Mouse (Mus musculus) cerebellum, postnatal 36 days (tissue): ENCODE measurements at regions not wholly inside any gene's neighbourhood (a gene's known extent, or its start where the extent isn't known, plus 50 kb on each side); places are given as distances from the start of the nearest gene placed in this dataset.
A peak's percentile ranks its signal among the peaks of the same experiment; 100 is the strongest.

Experiments used
- DNase-seq, 2 experiments: peaks; one replicate each; pipeline ENCODE4 v3.0.0; 2021 to 2022; ENCODE audit warnings: mixed read lengths in 2 of 2

DNA sequence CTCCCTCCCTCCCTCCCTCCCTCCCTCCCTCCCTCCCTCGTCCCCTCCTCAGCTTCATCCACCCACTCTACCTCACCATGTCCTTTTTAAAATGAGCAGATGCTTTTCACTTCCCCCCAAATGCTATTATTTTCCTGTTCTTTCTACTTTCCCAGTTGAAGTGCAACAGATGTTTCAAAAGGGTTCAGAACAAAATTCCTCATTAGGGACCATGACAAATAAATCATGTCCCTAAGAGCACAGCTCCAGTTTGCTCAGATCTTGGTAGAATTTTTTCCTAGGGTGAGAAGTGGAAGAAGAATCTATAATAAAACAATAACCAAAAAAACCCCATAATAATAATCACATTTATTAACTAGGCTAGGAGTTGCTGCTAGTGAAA, 323.5 kb downstream of the Etaa1 start:
- DNase-seq: no peak

DNA sequence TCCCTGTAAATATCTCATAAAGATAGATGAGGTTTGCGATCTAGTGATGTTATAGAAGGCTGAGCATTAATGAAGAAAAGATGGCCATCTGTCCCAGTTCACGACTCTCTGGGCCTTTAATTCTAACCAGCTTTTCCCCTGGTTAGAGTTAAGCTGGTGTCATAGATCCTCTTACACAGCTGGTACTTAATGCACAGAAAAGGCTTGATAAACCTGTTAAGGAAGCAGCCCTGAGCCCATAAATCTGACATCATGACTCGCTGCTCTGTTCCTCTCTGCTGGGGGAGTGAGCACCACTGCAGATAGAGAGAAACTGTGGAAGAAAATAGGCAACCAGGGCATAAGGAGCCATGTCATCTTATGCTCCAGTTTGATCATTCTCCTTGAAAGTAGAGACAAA, 316.5 kb downstream of the Etaa1 start:
- no peak for DNase-seq

DNA sequence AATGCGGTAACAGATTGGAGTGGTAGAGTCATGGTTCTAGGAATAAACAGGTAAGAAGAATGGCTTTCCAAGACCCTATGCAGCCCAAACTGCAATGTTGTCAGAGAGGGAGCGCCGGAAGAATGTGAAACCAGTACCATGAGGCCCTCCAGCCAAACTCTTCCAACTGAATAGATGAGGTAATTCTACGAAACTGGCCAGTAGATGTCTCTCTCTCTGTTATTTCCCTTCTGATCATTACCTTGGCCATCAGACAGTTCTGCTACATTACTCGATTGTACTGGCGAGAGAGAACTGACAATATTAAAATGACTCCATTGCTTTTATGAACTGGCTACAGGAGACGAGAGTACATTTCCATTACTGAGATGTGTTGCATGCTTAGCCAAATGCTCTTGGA, 313.8 kb downstream of the Etaa1 start:
- DNase-seq: no peak

DNA sequence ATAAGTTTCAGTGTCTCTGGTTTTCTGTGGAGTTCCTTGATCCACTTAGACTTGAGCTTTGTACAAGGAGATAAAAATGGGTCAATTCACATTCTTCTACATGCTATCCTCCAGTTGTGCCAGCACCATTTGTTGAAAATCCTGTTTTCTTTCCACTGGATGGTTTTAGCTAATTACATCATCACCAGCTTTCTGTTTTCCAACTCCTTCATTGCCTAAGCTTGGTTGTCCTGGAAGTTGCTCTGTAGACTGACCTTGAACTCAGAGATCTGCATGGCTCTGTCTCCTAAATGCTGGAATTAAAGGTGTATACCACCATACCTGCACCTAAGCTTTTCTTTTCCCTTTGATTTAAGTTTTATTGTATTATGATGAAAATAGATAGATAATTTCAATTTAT, 306.2 kb downstream of the Etaa1 start:
- no peak for DNase-seq

DNA sequence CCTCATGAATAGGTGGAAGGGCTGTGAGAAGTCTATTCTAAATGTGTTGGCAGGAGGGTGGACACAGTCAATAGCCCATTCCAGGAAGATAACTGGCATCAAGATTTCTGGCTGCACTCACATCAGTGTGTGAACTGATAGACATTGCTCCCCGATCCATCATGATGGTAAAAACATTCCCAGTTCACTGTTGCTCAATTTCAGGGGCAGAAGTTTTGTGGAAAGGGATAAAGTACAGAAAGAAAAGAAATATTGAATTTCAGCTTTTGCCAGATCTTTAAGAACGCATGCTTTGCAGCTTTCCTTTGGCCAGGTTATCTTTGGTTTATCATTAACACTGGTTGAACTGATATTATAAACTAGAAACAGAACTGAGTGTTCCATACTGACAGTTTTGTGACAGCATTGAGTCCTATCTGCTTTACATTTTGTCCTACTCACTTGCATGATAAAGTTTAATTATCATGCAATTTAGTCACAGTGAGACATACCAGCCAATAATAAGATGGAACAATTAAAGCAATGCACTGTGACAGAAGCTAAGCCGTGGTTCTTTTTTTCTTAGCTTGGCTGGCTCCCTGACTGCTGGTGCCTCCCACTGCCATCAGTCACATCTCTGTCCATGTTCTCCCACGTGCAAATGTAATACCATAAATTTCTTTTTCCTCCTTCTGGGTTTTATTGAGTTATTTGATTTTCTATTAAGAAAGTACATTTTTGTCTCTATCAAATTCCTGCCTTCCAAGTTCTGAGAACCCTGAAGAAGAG, 302.1 kb downstream of the Etaa1 start:
- no peak for DNase-seq

DNA sequence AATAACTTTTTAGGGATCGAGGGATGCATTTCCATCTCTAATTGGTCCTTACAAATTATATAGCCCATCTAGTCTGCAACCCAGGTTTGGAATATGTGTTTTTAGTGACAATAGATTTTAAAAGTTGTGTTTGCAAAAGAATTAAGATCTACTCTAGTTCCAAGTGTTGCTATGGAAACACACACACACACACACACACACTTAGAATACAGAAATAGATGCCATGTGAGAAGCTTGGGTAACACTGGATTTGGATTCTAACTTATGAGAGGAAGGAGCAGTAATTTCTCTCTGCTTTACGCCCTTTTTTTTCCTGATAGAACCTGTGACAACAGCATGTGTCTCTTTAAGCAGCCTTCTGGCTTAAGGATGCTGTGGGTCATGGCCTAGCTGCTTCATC, 297.8 kb downstream of the Etaa1 start:
- no peak for DNase-seq

DNA sequence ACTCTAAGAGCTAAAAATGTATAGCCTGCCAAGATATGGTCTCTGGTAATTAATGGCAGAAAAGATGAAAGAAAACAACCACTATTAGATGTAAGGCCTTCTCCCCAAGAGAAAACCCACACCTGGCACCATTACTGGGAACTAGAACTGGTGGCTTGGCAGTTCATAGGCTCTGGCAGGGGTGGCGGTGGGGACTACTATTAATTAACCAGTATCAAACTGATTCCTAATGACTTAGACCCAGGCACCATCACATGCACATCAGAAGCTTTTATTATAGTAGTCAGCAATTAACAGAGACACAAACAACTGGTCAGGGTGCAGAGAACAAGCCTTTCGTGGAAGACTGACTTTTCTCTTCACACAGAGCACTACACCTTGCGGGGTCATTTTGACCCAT, 296.0 kb downstream of the Etaa1 start:
- no peak for DNase-seq

DNA sequence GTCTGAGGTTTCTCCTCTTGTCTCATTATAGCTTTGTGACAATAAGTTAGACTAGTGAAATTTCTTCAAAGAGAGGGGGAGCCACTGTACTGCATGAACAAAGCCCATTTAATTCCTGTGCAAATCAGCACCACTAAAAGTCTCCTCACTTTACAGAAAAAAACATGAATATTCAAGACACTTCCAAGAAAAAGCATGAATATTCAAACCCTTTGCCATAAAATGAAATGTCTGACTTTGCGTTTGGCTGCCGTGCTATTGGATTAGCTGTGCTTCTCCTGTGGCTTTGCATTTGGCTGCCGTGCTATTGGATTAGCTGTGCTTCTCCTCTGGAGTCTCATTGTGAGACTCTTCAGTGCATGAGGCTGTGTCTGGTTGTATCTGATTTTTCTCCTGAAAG, 295.4 kb downstream of the Etaa1 start:
- DNase-seq: no peak

DNA sequence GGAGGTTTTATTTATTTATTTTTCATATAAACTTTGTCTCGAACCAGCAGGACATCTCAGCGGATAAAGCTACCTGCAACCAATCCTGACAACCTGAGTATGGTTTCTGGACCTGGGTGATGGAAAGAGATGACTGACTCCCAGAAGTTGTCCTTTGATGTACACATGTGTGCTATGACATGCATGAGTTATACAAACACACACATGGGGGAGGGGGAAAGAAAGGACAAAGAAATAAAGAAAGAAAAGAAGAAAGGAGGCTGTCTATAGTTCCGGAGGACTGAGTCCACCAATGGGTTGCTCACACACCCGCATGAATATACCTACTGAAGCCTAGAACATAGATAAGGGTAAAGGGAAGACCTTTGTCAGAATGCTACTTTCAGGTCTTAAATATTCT, 295.0 kb downstream of the Etaa1 start:
- no peak for DNase-seq

DNA sequence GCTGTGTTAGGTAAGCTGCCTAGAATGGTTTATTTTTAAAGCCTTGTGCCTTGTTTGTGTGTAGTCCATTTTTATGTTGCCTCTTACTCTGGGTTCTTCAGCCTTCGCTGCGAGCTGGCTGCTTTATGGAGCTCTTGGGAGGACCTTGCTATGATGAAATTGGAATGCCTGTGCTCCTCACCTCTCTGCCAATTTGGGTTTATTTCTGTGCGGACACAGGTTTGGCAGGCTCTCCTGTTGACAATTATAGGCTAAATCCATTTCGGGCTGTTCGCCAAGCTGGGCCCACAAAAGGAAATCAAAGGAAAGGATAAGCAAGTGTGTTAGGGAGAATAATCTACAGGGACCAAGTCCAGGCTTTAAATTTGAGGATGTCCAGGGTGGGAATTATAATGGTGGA, 289.8 kb downstream of the Etaa1 start:
- DNase-seq: peak; percentile 69 to 78

DNA sequence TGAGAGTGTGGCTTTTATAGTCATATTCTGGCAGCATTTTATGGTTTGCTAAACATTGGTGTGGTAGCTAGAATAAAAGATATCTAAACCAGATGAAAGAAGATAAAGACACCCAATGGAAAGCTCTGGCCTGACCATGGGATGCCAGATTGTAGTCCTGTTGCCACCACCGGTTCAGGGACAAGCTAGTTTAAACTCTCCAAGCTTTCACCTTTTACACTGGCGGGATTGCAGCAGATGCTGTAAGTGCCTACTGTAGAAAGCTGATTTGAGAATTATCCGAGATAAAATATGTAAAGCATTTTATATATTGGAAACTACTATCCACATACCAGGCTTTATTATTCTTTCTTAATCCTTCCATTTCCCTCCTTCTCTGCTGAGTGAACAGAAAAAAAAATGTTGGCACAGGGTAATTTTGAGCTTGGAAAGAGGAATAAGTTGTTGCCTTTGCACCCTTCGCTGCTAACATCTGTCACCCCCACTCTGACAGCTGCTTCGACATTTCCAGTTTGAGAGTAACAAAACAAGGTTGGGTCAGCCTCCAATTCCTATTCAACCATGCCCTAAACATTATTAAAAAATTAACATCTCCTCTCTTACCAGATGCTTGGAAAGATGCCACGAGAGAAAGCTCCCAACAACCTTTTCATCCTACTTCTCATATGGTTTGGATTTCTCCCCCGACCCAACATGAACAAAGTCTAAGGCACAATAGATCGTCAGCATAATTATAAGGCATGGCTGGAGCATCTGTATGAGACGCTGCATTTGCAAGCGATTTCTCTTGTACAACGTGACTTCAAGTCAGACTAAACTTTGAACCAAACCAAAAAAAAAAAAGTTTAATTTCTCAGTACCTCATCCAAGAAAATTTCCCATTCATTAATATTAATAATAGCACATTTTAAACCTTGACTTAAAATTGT, 287.8 kb downstream of the Etaa1 start:
- DNase-seq: no peak

DNA sequence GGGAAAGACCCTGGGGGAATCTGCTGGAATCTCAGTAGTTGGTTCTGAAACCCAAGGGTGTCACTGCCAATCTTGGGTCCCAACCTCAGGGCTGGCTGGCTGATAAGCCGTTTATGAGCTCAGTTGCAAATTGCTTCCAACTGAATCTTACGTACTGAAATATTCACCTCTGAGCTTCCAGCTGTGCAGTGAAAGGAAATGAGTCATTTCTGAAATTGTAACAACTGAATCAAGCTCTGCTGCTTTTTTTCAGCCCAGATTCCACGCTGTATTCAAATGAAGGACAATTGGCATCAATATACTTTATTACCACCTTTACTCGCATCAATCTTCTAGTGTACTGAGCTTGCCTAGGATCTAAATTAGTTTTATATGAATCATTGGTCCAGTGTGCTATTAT, 272.7 kb downstream of the Etaa1 start:
- no peak for DNase-seq

DNA sequence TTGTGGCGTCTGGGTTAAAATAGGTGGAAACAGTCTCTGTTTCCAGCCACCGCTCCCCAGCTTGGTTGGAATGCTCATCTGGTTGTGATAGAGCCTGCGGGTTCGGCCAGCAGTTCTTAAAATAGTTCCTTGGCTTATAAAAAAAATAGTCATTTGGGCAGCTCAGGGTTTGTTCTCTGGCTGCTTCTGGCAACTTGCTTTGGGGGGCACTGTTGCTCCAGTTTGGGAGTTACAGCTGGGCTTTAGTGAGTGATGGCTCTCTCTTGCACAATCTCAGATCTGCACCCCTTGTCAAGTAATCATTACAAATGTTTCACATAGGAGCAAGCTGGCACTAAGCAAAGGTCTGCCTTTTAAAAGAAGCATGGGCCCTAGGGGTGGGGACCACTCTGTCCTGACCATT, 268.0 kb downstream of the Etaa1 start:
- peak; percentile 69 to 73 for DNase-seq

DNA sequence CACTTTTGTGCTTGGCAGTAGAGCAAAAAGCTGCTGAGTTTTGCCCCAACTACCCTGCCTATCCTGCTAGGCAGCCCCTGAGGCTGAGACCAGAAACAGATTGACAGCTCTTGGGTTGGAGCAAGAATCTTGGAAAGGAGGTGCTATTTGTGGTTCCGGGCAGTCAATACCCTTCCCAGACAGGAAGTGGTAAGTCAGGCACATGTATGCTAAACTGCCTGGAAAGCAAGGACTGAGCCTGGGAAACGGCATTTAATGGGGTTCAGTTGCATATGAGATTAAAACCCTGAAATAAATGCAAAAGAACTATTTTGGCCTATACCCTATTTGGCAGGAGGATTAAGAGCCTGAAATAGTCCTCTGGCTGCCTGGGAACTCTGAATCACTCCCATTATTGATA, 266.9 kb downstream of the Etaa1 start:
- DNase-seq: no peak

DNA sequence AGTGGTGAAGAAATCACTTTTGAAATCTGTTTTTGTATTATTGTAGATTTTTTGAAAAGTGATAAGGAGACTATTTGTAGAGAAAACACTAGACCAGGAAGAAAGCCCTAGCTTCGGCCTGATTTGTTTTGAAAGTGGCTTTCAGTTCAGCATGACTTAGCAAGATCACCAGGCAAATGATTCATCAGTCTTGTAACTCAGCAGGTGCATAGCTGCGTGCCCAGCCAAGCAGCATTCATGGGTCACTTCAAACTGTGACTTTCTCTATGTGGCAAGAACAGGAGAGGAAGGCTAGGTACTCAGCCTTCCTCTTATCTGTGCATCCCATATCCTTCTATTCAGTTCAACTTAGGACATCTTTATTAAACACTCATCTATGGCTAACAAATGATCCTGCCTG, 259.5 kb downstream of the Etaa1 start:
- DNase-seq: peak; percentile 21 to 39

DNA sequence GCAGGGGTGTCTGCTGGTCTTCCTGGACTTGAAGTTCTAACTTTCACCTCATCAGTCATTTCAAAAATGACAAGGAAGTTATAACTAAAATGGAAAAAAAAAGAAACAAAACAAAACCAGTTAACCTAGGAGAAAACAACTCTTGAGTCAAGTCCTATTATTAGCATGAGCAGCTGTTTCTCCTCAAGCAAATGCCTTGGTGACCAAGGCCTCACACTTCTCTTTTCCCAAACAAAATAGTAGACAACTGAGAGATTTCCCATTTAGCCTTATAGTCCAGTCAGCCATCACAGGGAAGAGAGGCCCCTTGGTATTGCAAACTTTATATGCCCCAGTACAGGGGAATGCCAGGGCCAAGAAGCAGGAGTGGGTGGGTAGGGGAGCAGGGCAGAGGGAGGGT, 244.9 kb downstream of the Etaa1 start:
- no peak for DNase-seq

DNA sequence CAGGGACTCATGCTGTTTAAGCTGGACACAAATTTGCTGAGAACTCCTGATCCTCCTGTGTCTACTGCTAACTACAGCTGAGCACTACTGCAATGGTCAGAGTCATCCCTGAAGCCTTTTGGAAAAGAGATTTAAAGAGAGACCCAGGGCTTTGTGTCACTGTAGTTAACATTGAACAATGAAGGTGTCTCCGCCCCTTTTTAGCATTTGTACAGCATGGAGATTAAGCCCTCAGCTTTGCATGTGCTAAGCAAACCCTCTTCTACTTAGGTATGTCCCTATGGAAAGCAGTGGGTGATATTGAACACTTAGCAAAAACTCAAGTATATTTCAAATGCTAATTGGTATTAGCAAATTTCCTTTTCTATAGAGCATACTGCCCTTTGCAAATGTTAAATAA, 231.6 kb downstream of the Etaa1 start:
- no peak for DNase-seq

DNA sequence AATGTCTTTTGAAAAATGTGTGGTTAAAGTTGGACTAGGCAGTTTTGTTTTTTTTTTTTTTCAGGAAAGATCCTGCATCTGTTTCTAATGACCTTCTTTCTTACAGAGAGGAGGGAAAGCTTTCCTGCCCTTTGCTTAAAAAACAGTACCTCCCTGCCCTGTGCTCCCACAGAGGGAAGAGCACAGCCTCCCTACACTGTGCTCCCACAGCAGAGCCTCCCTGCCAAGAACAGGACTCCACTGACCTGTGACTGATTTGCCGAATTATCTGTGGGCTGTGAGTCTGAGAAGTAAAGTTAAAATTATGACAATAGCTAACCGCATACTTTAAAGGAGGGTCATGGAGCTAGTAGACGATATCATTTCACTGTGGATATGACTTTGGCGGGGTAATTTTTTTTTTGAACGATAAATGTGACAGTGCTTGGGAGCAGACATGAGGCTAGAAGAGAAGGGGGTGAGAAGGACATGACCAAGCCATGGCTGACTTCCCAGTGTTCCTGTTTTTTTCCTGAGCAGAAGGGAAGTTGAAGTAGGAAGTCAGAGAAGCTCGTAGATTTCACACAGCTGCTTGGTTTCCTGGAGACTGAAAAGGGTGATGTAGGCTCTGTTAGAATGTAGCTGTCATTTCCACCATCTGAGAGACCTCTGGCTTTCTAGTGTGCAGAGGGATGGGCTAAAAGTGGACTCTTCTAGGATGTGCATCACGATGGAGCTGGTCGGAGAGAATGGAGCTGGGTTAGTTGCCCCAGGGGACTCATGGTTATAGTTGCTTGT, 226.2 kb downstream of the Etaa1 start:
- DNase-seq: no peak

DNA sequence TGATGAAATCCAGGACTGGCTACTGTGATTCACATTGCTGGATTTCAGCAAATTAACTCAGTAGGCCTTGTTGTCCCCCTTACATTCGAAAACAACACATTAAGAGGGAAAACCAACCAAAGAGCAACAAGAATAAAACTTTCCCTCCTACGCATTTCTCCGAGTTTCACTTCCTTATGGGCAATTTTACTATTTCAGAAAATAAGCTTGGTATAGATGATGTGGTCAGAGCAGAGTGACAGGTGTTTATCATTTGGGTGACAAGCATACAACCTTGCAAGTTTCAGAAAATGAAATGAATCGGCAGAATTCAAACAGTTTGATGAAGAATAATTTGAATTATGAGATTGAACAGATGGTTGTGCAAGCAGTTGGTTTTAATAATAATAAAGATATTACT, 220.6 kb downstream of the Etaa1 start:
- no peak for DNase-seq

DNA sequence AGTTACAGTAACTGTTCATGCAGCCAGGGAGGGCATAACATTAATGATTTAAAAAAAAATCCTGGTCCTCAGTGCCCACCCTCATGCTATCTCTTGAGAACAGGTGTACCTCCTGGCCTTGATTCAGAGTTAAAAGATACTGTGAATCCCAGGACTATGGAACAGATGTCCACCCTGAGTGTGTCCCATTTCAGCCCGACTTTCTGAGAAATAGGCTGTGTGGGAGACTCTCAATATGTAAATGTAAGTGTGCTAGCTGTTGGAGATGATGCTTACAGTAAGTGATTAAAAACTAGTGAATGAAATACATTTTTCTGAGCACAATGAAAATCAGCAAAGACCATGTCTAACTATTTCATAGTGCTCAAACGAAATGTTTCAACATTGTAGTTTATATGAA, 219.2 kb downstream of the Etaa1 start:
- no peak for DNase-seq

DNA sequence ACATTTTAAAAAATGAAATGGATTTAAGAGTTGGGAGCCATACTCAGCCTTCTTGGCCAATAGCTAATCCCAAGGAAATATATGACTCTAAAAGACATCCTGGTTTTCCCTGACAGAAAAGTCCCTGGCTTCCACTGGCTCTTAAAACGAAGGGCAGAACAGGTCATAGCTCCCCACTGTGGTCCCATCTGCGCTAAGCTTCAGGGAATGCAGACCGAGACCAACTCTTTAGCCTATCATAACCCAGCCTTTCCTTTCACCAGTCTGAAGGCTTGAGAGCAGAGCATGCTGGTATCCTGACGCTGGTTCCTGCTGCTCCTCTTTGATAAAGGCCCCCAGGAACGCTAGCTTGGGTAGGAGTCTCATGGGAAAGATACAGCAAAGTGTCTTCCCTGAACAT, 214.8 kb downstream of the Etaa1 start:
- peak; percentile 83 to 85 for DNase-seq

DNA sequence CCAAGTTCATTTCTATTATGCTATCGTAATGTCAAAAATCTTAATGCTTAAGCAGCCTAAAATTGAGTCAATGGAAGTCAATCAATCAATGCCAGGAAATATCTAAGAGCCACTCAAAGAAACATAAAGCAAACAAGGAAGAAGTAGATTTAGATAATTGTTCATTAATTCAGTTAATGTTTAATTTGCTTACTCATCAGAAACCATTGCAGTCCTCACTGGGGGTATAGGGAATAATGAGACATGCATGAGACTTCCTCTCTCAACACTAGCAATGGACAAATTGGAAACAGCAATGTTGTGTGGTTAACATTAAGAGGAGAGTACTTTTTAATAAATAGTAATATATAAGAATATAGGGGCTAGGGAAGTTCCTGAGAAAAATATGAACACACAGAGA, 209.9 kb downstream of the Etaa1 start:
- DNase-seq: no peak

DNA sequence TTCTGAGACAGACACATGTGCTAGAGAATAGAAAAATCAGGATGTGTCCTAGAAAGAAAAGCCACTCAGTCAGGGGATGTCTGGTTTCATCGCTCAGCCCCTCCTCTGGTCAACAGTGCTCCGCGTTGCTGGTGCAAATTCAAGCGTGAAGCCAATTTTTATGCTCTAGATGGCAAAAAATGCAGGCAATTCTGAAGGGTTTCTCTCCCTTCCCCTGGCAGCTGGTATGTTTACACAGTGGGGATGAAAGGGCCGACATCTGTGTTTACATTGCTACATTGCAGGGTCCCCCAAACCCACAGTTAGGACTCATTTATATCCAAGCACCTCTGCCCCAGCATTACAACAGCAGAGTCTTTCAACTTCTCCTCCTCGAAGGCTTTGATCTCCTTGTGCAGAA, 203.3 kb downstream of the Etaa1 start:
- DNase-seq: no peak

DNA sequence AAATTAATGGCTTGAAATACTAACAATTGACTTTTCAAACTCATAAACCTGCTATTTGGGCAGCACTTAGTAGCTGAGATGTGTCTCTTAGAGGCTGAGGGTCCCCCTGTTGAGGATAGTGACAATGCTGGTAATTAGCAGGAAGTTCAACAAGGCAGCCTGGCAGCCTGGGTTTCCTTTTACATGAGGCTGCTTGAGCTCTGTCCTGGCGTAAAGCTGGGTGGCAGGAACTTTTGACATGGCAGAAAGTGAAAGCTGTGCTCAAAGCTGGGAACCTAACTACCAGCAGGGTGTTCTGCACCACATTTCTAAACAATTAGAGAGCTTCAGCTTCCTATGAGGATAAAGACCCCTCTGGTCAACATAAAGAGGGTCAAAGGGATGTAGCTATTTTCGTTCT, 194.5 kb downstream of the Etaa1 start:
- no peak for DNase-seq
